Mouse (Mus musculus) myocyte (in vitro differentiated cells): Measurements from ENCODE around the gene Lingo3. TPM values are rescaled to one million over a fixed set of nuclear protein-coding genes. Genes with fewer than 3 reads are reported as not detected.
"Not testable (repeated sequence)": the region's sequence is repeated elsewhere in the genome, so short reads cannot be mapped to it uniquely, and the experiment has no call there.

ENCODE experiments used
- H3K27me3 ChIP-seq: one replicate; pipeline ENCODE4 v1.6.1; 2011; ENCODE audit not compliant: control insufficient read depth, insufficient read depth, insufficient read length
- H3K36me3 ChIP-seq: one replicate; pipeline ENCODE4 v1.6.1; 2011; ENCODE audit not compliant: control insufficient read depth, insufficient read depth
- H3K4me2 ChIP-seq: one replicate; pipeline ENCODE4 v1.6.1; 2011; ENCODE audit warnings: low read depth, control low read depth
- H3K4me3 ChIP-seq: one replicate; pipeline ENCODE4 v1.5.1; 2011; ENCODE audit warnings: mild to moderate bottlenecking, control low read depth, moderate library complexity
- H3K79me2 ChIP-seq: one replicate; pipeline ENCODE4 v1.6.1; 2011; ENCODE audit not compliant: control insufficient read depth, insufficient read depth
- H3ac ChIP-seq: one replicate; pipeline ENCODE4 v1.6.1; 2011; ENCODE audit not compliant: control insufficient read depth, insufficient read length
- CEBPB ChIP-seq: IDR thresholded peaks from 2 replicates; pipeline ENCODE4 v1.6.1; 2011; ENCODE audit warnings: mild to moderate bottlenecking, moderate library complexity; ENCODE audit not compliant: poor library complexity, insufficient read depth, severe bottlenecking
- E2F4 ChIP-seq: IDR thresholded peaks from one replicate; pipeline ENCODE4 v1.6.1; 2011; ENCODE audit warnings: mild to moderate bottlenecking, control low read depth, moderate library complexity; ENCODE audit not compliant: insufficient read depth
- MAX ChIP-seq: IDR thresholded peaks from one replicate; pipeline ENCODE4 v1.6.1; 2011; ENCODE audit warnings: low read depth, mild to moderate bottlenecking, control low read depth
- MYOD1 ChIP-seq, 3 experiments: IDR thresholded peaks; one replicate each; pipeline ENCODE4 v1.6.1; 2011; ENCODE audit warnings: control low read depth in 2 of 3, low read depth in 2 of 3, mild to moderate bottlenecking in 2 of 3, moderate library complexity in 1 of 3; ENCODE audit not compliant: insufficient read length in 2 of 3, control insufficient read depth in 1 of 3
- MYOG ChIP-seq, 3 experiments: IDR thresholded peaks; one replicate each; pipeline ENCODE4 v1.6.1; 2011; ENCODE audit warnings: control low read depth in 2 of 3, low read depth in 2 of 3, mild to moderate bottlenecking in 2 of 3; ENCODE audit not compliant: insufficient read length in 2 of 3, control insufficient read depth in 1 of 3, insufficient read depth in 1 of 3
- POLR2A ChIP-seq: IDR thresholded peaks from one replicate; pipeline ENCODE4 v1.6.1; 2011; ENCODE audit warnings: low read depth, mild to moderate bottlenecking, control low read depth, moderate library complexity; ENCODE audit not compliant: insufficient read length
- POLR2AphosphoS2 ChIP-seq: IDR thresholded peaks from one replicate; pipeline ENCODE4 v1.6.1; 2011; ENCODE audit warnings: low read depth, control low read depth; ENCODE audit not compliant: insufficient read length
- REST ChIP-seq: IDR thresholded peaks from one replicate; pipeline ENCODE4 v1.6.1; 2011; ENCODE audit warnings: mild to moderate bottlenecking, control low read depth, moderate library complexity; ENCODE audit not compliant: insufficient read depth, insufficient read length
- SRF ChIP-seq: IDR thresholded peaks from one replicate; pipeline ENCODE4 v1.6.1; 2011; ENCODE audit warnings: low read depth; ENCODE audit not compliant: control insufficient read depth, insufficient read length
- TCF12 ChIP-seq: IDR thresholded peaks from one replicate; pipeline ENCODE4 v1.6.1; 2011; ENCODE audit warnings: mild to moderate bottlenecking, control low read depth; ENCODE audit not compliant: poor library complexity, insufficient read depth, severe bottlenecking
- TCF3 ChIP-seq: IDR thresholded peaks from one replicate; pipeline ENCODE4 v1.6.1; 2011; ENCODE audit warnings: low read depth, control low read depth; ENCODE audit not compliant: insufficient read length
- USF1 ChIP-seq: IDR thresholded peaks from one replicate; pipeline ENCODE4 v1.6.1; 2011; ENCODE audit warnings: low read depth, mild to moderate bottlenecking, control low read depth, moderate library complexity
- polyA plus RNA-seq: library from polyadenylated mRNA; unstranded; fragments of >200 nt; fragmentation: generic; extraction: Trizol; gene quantifications from one replicate; pipeline ENCODE4 v1.2.1, GENCODE M21; 2012; ENCODE audit warnings: missing spikeins

Gene Lingo3
- polyA plus RNA-seq, 1 experiment = 0.05 TPM

GRCm38 (mm10) chr10:80831136-80831535 is 12.7 kb downstream of the Lingo3 start:
- no peak overlapping the region for H3K4me2 ChIP-seq
- H3K79me2 ChIP-seq = peaks cover 26% of the 10 kb centered on the region
- H3K4me3 ChIP-seq = no peak overlapping the region
- H3K27me3 ChIP-seq = no peaks in the 10 kb centered on the region
- H3K36me3 ChIP-seq = peaks cover 14% of the 10 kb centered on the region
- TF ChIP-seq POLR2AphosphoS2 (peak; percentile 73), MYOG (IDR thresholded peaks at IDR 0.05; ENCODE audit: control insufficient read depth in 1 of 3, insufficient read depth in 1 of 3, insufficient read length in 2 of 3, low read depth in 2 of 3) (no peak)
- no peak overlapping the region for H3ac ChIP-seq

GRCm38 (mm10) chr10:80829359-80830278 is 14.2 kb downstream of the Lingo3 start:
- H3K4me3 ChIP-seq = no peak overlapping the region
- TF ChIP-seq MYOG (IDR thresholded peaks at IDR 0.05; ENCODE audit: control insufficient read depth in 1 of 3, insufficient read depth in 1 of 3, insufficient read length in 2 of 3, low read depth in 2 of 3) = no peak
- no peak for TF ChIP-seq REST
- peak; percentile 70 for TF ChIP-seq POLR2AphosphoS2
- no peak for TF ChIP-seq TCF12
- TF ChIP-seq SRF = no peak
- TF ChIP-seq POLR2A = peak; percentile 23
- no peak for TF ChIP-seq CEBPB
- H3K79me2 ChIP-seq = peaks cover 26% of the 10 kb centered on the region
- H3K27me3 ChIP-seq = no peaks in the 10 kb centered on the region
- H3K36me3 ChIP-seq = peaks cover 14% of the 10 kb centered on the region
- H3K4me2 ChIP-seq = no peak overlapping the region
- H3ac ChIP-seq = no peak overlapping the region

- not testable (repeated sequence) for H3ac ChIP-seq, H3K27me3 ChIP-seq
- H3K79me2 ChIP-seq = peaks cover 26% of the 10 kb centered on the region
- H3K36me3 ChIP-seq = peaks cover 14% of the 10 kb centered on the region
- H3K4me3 ChIP-seq = peak overlapping the region; percentile 74
- peak overlapping the region; percentile 98 for H3K4me2 ChIP-seq
Measured at GRCm38 (mm10) chr10:80828587-80828986, 15.3 kb downstream of the Lingo3 start.

- peak; percentile 21 for TF ChIP-seq POLR2A
- no peak for TF ChIP-seq TCF3
- TF ChIP-seq TCF12 = no peak
- peak; percentile 25 for TF ChIP-seq POLR2AphosphoS2
- TF ChIP-seq CEBPB = no peak
- no peak for TF ChIP-seq SRF
- Histone ChIP-seq H3K79me2 (peaks cover 26% of the 10 kb centered on the region), H3K4me2 (peak overlapping the region; percentile 98), H3K27me3 (no peaks in the 10 kb centered on the region), H3K4me3 (peak overlapping the region; percentile 74), H3ac (no peak overlapping the region), H3K36me3 (peaks cover 14% of the 10 kb centered on the region)
Measured at GRCm38 (mm10) chr10:80827870-80828420, 15.9 kb downstream of the Lingo3 start.

GRCm38 (mm10) chr10:80827063-80827869 is 16.6 kb downstream of the Lingo3 start:
- H3K79me2 ChIP-seq = peaks cover 26% of the 10 kb centered on the region
- H3K36me3 ChIP-seq = peaks cover 14% of the 10 kb centered on the region
- no peak for TF ChIP-seq MYOD1 (IDR thresholded peaks at IDR 0.05; ENCODE audit: control insufficient read depth in 1 of 3, insufficient read length in 2 of 3, low read depth in 2 of 3)
- TF ChIP-seq CEBPB = no peak
- no peak for TF ChIP-seq REST
- TF ChIP-seq MYOG (IDR thresholded peaks at IDR 0.05; ENCODE audit: control insufficient read depth in 1 of 3, insufficient read depth in 1 of 3, insufficient read length in 2 of 3, low read depth in 2 of 3) = no peak
- TF ChIP-seq E2F4 = no peak
- no peak for TF ChIP-seq MAX
- no peak for TF ChIP-seq TCF3
- no peak for TF ChIP-seq USF1
- TF ChIP-seq POLR2AphosphoS2 = no peak
- no peak for TF ChIP-seq SRF
- no peak for TF ChIP-seq POLR2A
- H3K27me3 ChIP-seq = no peaks in the 10 kb centered on the region
- H3ac ChIP-seq = peak overlapping the region; percentile 35
- peak overlapping the region; percentile 74 for H3K4me3 ChIP-seq
- peak overlapping the region; percentile 98 for H3K4me2 ChIP-seq
